Comparison of ENCODE assay signal across 11 mouse cellular contexts in the genomic region with DNA sequence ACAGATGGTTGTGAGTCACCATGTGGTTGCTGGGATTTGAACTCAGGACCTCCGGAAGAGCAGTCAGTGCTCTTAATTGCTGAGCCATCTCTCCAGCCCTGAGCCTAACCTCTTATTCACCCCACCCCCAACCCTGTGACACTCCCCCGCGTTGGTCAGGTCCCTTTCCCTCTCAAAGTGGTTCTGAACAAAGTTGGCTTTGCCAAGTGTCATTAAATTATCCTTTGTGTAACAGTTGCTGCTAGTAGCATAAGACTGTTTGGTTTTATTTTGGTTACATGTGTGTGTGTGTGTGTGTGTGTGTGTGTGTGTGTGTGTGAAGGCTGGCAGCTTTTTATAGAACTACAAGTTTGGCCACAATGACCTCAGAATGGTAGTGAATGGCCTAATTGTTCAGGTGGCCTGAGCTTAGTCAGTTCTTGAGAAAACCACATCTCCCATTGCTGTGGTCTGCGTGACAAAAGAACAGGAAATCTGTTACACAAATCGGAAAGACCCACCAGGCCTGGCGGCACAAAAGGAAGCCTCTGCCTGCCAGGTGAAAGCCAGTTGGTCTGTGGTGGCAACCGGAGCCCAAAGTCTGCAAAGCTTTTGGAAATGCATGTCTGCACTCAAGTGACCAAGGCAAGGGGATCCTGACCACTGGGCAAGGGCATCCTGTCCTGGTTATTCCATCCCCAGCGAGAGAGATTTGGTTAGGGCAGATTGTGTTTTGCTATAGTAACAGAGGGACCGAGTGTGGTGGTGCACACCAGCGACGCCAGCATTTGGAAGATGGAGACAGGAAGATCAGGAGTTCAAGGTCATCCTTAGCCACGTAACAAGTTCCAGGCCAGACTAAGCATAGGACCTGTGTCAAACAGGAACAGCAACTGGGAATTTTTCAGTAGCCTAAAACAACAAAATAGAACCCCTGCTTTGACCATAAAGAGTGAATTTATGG. TPM values are rescaled to one million over a fixed set of nuclear protein-coding genes. Genes with fewer than 3 reads are reported as not detected.
A peak's percentile ranks its signal among the peaks of the same experiment; 100 is the strongest.
DNase-seq lines count a peak whose midpoint lies in the region; ATAC-seq and TF ChIP-seq lines count a peak whose summit lies in the region.
"Had no signal": no experiment of that assay in that cellular context is flagged by ENCODE, and none has a peak within 500 bp of the region (broad histone marks: within the 10 kb centered on the region; RNA-seq: fewer than 3 reads in every experiment).

No protein-coding gene starts in this region.

- H3K9me3 ChIP-seq in lung, postnatal 0 days (ENCODE audit: low read length), result no peaks in the 10 kb centered on the region
- no peaks in the 10 kb centered on the region for H3K9me3 ChIP-seq in liver, embryonic 14.5 days (ENCODE audit: control insufficient read depth, low read length)
- H3K9me3 ChIP-seq in kidney, embryonic 16.5 days (ENCODE audit: low read length), result no peaks in the 10 kb centered on the region
- H3K9me3 ChIP-seq: hindbrain, embryonic 10.5 days had no signal

- intact Hi-C loops in heart, postnatal 25 days (cut with DNase I), result no loop called here

- WGBS in lung, postnatal 0 days, result 57% methylated on average over 12 of the region's 12 CpGs
- WGBS in liver, embryonic 14.5 days (ENCODE audit: insufficient replicate concordance), result 16% methylated on average over 12 of the region's 12 CpGs
- 67% methylated on average over 12 of the region's 12 CpGs for WGBS in kidney, embryonic 16.5 days

- no peak overlapping the region for H3K9ac ChIP-seq in lung, postnatal 0 days (replicated peaks; ENCODE audit: low read depth)
- no peak overlapping the region for H3K9ac ChIP-seq in liver, embryonic 14.5 days (replicated peaks)
- H3K9ac ChIP-seq in kidney, embryonic 16.5 days (replicated peaks; ENCODE audit: low read length), result no peak overlapping the region

- no peak overlapping the region for H3K4me2 ChIP-seq in lung, postnatal 0 days (replicated peaks; ENCODE audit: low read depth, low read length)
- no peak overlapping the region for H3K4me2 ChIP-seq in liver, embryonic 14.5 days (ENCODE audit: low read depth)
- no peak overlapping the region for H3K4me2 ChIP-seq in kidney, embryonic 16.5 days (replicated peaks; ENCODE audit: low read depth, low read length)

- TF ChIP-seq EP300 in lung, postnatal 0 days (IDR thresholded peaks at IDR 0.05), result no peak
- peak; percentile 18; the same call in 1 of the 2 replicates for TF ChIP-seq EP300 in liver, embryonic 14.5 days (IDR thresholded peaks at IDR 0.05; ENCODE audit: low read depth)

- no peak for TF ChIP-seq CTCF in lung, postnatal 0 days (IDR thresholded peaks at IDR 0.05)
- TF ChIP-seq CTCF in liver, embryonic 14.5 days (IDR thresholded peaks at IDR 0.05; ENCODE audit: low read depth), result no peak

- H3K27ac ChIP-seq in lung, postnatal 0 days (ENCODE audit: low read length), result no peak overlapping the region
- H3K27ac ChIP-seq in liver, embryonic 14.5 days, result no peak overlapping the region
- no peak overlapping the region for H3K27ac ChIP-seq in kidney, embryonic 16.5 days (ENCODE audit: low read length)
- H3K27ac ChIP-seq: hindbrain, embryonic 10.5 days had no signal

- H3K4me1 ChIP-seq in lung, postnatal 0 days (ENCODE audit: insufficient read depth, low read depth, low read length), result no peaks in the 10 kb centered on the region
- H3K4me1 ChIP-seq in liver, embryonic 14.5 days (replicated peaks; ENCODE audit: control insufficient read depth in 2 of 2, insufficient read depth in 2 of 2, low read length in 1 of 2), result peaks cover 0 to 16% of the 10 kb centered on the region in 2 experiments; a peak in 2 of 4 replicates
- H3K4me1 ChIP-seq in kidney, embryonic 16.5 days (ENCODE audit: insufficient read depth, low read length), result no peaks in the 10 kb centered on the region
- H3K4me1 ChIP-seq: hindbrain, embryonic 10.5 days had no signal

- DNase-seq in lung, postnatal 0 days (ENCODE audit: low spot score), result peak; percentile 42
- DNase-seq in lung, postnatal 4 days, result no peak
- DNase-seq in T-cell, adult 2 months (ENCODE audit: low spot score), result peak; percentile 64
- DNase-seq in liver, embryonic 14.5 days (ENCODE audit: low read depth in 3 of 3, low spot score in 3 of 3), result peak in 1 of 3 experiments; percentile 41
- DNase-seq in thymus, postnatal 14 days, result peak; percentile 44
- no peak for DNase-seq in yolk sac, embryonic 10.5 days (ENCODE audit: low spot score)
- no peak for DNase-seq in heart, postnatal 25 days (ENCODE audit: low spot score)
- DNase-seq: cerebellum, postnatal 10 days had no signal

- ATAC-seq in lung, postnatal 0 days, result peak; percentile 10; the same call in 1 of the 2 replicates
- no peak for ATAC-seq in liver, embryonic 14.5 days (ENCODE audit: insufficient read depth)
- no peak for ATAC-seq in kidney, embryonic 16.5 days (ENCODE audit: low FRiP score, low TSS enrichment)
- ATAC-seq: midbrain, embryonic 16.5 days had no signal

- H3K36me3 ChIP-seq in lung, postnatal 0 days (ENCODE audit: insufficient read depth, low read length), result no peaks in the 10 kb centered on the region
- no peaks in the 10 kb centered on the region for H3K36me3 ChIP-seq in liver, embryonic 14.5 days (replicated peaks; ENCODE audit: control insufficient read depth, insufficient read depth, low read depth)
- H3K36me3 ChIP-seq in kidney, embryonic 16.5 days (ENCODE audit: insufficient read depth, low read length), result no peaks in the 10 kb centered on the region
- H3K36me3 ChIP-seq: hindbrain, embryonic 10.5 days had no signal

- H3K4me3 ChIP-seq in lung, postnatal 0 days (ENCODE audit: low read depth, low read length), result no peak overlapping the region
- H3K4me3 ChIP-seq in liver, embryonic 14.5 days (ENCODE audit: insufficient read depth in 1 of 2, low read depth in 2 of 2, low read length in 2 of 2), result no peak overlapping the region
- H3K4me3 ChIP-seq in kidney, embryonic 16.5 days (ENCODE audit: low read length), result no peak overlapping the region
- H3K4me3 ChIP-seq: hindbrain, embryonic 10.5 days had no signal

- H3K27me3 ChIP-seq in lung, postnatal 0 days (replicated peaks; ENCODE audit: insufficient read depth, low read length), result no peaks in the 10 kb centered on the region
- no peaks in the 10 kb centered on the region for H3K27me3 ChIP-seq in liver, embryonic 14.5 days (ENCODE audit: control insufficient read depth, insufficient read depth, low read length)
- H3K27me3 ChIP-seq in kidney, embryonic 16.5 days (ENCODE audit: insufficient read depth, low read length), result no peaks in the 10 kb centered on the region

RNA-seq across cellular contexts. Expression of gene Ak2, which starts 10.6 kb away (rescaled TPM):
- polyA plus RNA-seq in lung, postnatal 0 days (2015; fragmentation: Nextera tagmentation; extraction: Ambion mirVana), result 85.7 and 89.7 TPM in 2 replicates
- 44.6 and 68.3 TPM in 2 replicates for polyA plus RNA-seq in liver, embryonic 14.5 days (2012; rRNA removed)
- polyA plus RNA-seq in liver, embryonic 14.5 days (2014; fragmentation: Nextera tagmentation; extraction: Ambion mirVana), result 94.0 and 101 TPM in 2 replicates
- polyA plus RNA-seq in kidney, embryonic 16.5 days (2015; fragmentation: Nextera tagmentation; extraction: Ambion mirVana), result 226 and 238 TPM in 2 replicates
- 10 to 100 TPM; 72.9 to 73.9 TPM for total RNA-seq in heart, postnatal 25 days (2021)

RNA-seq across cellular contexts. Expression of gene Azin2, which starts 18.9 kb away (rescaled TPM):
- 39.0 and 42.2 TPM in 2 replicates for polyA plus RNA-seq in lung, postnatal 0 days (2015; fragmentation: Nextera tagmentation; extraction: Ambion mirVana)
- polyA plus RNA-seq in liver, embryonic 14.5 days (2012; rRNA removed), result 0.47 and 0.62 TPM in 2 replicates
- 0.27 and 0.59 TPM in 2 replicates for polyA plus RNA-seq in liver, embryonic 14.5 days (2014; fragmentation: Nextera tagmentation; extraction: Ambion mirVana)
- polyA plus RNA-seq in kidney, embryonic 16.5 days (2015; fragmentation: Nextera tagmentation; extraction: Ambion mirVana), result 21.7 and 26.3 TPM in 2 replicates
- total RNA-seq in heart, postnatal 25 days (2021), result 1 to 10 TPM; 2.1 to 3.2 TPM

Comparison
In these comparisons a context has a peak if more than half of its experiments do, and no peak if none do; other contexts are left out.
1. DNase-seq: peak in lung, postnatal 0 days (single experiment), T-cell, adult 2 months (single experiment) and thymus, postnatal 14 days (single experiment); none in lung, postnatal 4 days (0 of 2), yolk sac, embryonic 10.5 days (single experiment) and heart, postnatal 25 days (single experiment).
2. RNA of gene Azin2, which starts 18.9 kb away (polyA plus RNA-seq): 39.0 to 42.2 TPM in lung, postnatal 0 days and 21.7 to 26.3 TPM in kidney, embryonic 16.5 days; 0.27 to 0.62 TPM in liver, embryonic 14.5 days; every median in the first group is over 10 times any median in the second.